Mouse (Mus musculus) liver, embryonic 14.5 days (tissue): ENCODE results near the gene Herc2. TPM values are rescaled to one million over a fixed set of nuclear protein-coding genes. Genes with fewer than 3 reads are reported as not detected.

Experiments
- ATAC-seq: fragments of 200-750 bp; cut with Nextera tagmentation; 2 replicates; pipeline ENCODE4 v1.8.0; 2017; ENCODE audit warnings: moderate number of reproducible peaks, mild to moderate bottlenecking, moderate library complexity; ENCODE audit not compliant: insufficient read depth
- DNase-seq, 3 experiments: peaks; one replicate each; pipeline ENCODE4 v3.0.0-alpha.2; 2012 to 2013; ENCODE audit warnings: low read depth in 3 of 3, low spot score in 3 of 3
- H3K27ac ChIP-seq: fragments of 300-500 bp; sonication (generic); 2 replicates; pipeline ENCODE4 v1.5.1; 2014; ENCODE audit warnings: moderate library complexity, mild to moderate bottlenecking, control low read depth, inconsistent platforms
- H3K27me3 ChIP-seq: fragments of 300-500 bp; sonication (generic); 2 replicates; pipeline ENCODE4 v1.6.1; 2014; ENCODE audit warnings: mild to moderate bottlenecking, low read length, moderate library complexity; ENCODE audit not compliant: control insufficient read depth, insufficient read depth
- H3K36me3 ChIP-seq: fragments of 300-500 bp; sonication (generic); replicated peaks from 2 replicates; pipeline ENCODE4 v1.6.1; 2014; ENCODE audit warnings: low read depth; ENCODE audit not compliant: control insufficient read depth, insufficient read depth
- H3K4me1 ChIP-seq, 2 experiments: fragments of 200-500 bp in 1 of 2; fragments of 300-500 bp in 1 of 2; sonication (generic) in 1 of 2; replicated peaks; 2 replicates each; pipeline ENCODE4 v1.6.1; 2012 to 2014; ENCODE audit warnings: antibody characterized with exemption in 1 of 2, inconsistent platforms in 1 of 2, low read length in 1 of 2; ENCODE audit not compliant: control insufficient read depth in 2 of 2, insufficient read depth in 2 of 2
- H3K4me2 ChIP-seq: fragments of 300-500 bp; sonication (generic); 2 replicates; pipeline ENCODE4 v1.6.1; 2014; ENCODE audit warnings: low read depth, mild to moderate bottlenecking, control low read depth, moderate library complexity
- H3K4me3 ChIP-seq, 2 experiments: fragments of 200-500 bp in 1 of 2; fragments of 300-500 bp in 1 of 2; sonication (generic) in 1 of 2; 2 replicates each; pipeline ENCODE4 v1.5.1; 2012 to 2014; ENCODE audit warnings: low read depth in 2 of 2, low read length in 2 of 2, mild to moderate bottlenecking in 2 of 2, control low read depth in 1 of 2, inconsistent platforms in 1 of 2, moderate library complexity in 1 of 2; ENCODE audit not compliant: insufficient read depth in 1 of 2
- H3K9ac ChIP-seq: fragments of 300-500 bp; sonication (generic); replicated peaks from 2 replicates; pipeline ENCODE4 v1.6.1; 2014; ENCODE audit warnings: mild to moderate bottlenecking, control low read depth, moderate library complexity
- H3K9me3 ChIP-seq: fragments of 300-500 bp; sonication (generic); 2 replicates; pipeline ENCODE4 v1.6.1; 2016; ENCODE audit warnings: low read length, mixed read lengths; ENCODE audit not compliant: control insufficient read depth
- CTCF ChIP-seq: IDR thresholded peaks from 2 replicates; pipeline ENCODE4 v1.5.1; 2016; ENCODE audit warnings: antibody characterized with exemption, low read depth, control low read depth
- EP300 ChIP-seq: IDR thresholded peaks from 2 replicates; pipeline ENCODE4 v1.6.1; 2016; ENCODE audit warnings: antibody characterized with exemption, low read depth
- WGBS: fragments of 180-500 bp; shearing (Covaris S2); extraction: QIAGEN DNeasy Blood & Tissue Kit; methylation state at CpG from one replicate; pipeline ENCODE4 v1.1.7; 2014; ENCODE audit not compliant: insufficient replicate concordance; 5-methylcytosine and 5-hydroxymethylcytosine counted together
- polyA plus RNA-seq, 2 experiments: library from polyadenylated mRNA; depleted of rRNA in 1 of 2; stranded (reverse) in 1 of 2; unstranded in 1 of 2; fragments of >200 nt; fragmentation: Nextera tagmentation in 1 of 2; extraction: Ambion mirVana in 1 of 2; gene quantifications; 2 replicates each; pipeline versions ENCODE4 v1.2.1 to v1.2.3; 2012 to 2014

Herc2 gene
- polyA plus RNA-seq, 2 experiments: 8.5 to 12.1 TPM

DNA sequence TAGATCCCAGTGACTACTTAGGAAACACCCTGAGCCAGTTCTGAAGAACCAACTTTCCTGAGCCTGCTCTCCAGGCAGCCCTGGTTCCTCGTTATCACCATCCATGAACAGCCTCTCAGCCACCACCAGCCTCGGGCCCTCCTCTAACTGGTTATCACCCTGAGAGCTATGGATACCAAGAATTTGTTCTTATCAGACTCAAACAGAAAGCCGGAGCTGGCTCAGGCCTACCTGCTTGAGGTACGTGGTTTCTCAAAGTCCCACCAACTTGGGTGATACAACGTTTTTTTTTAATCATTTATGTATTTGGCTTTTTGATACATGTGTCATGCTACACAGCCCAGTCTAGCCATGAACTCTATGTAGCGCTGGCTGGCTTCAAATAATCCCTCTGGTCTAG is 34.8 kb upstream of the Herc2 start:
- no peaks in the 10 kb centered on the region for H3K27me3 ChIP-seq
- H3K4me1 ChIP-seq: peaks cover 42 to 54% of the 10 kb centered on the region in 2 experiments
- H3K36me3 ChIP-seq: no peaks in the 10 kb centered on the region
- peak overlapping the region; percentile 99 for H3K27ac ChIP-seq
- peak overlapping the region; percentile 13 to 38; a peak in 3 of 4 replicates for H3K4me3 ChIP-seq
- H3K4me2 ChIP-seq: peak overlapping the region; percentile 82
- 19% methylated on average over 6 of the region's 6 CpGs for WGBS
- peak overlapping the region; percentile 80 for H3K9ac ChIP-seq
- DNase-seq (peak; percentile 92 to 95 (median 94)), ATAC-seq (peak; percentile 92)
- no peaks in the 10 kb centered on the region for H3K9me3 ChIP-seq
- peak; percentile 99 for TF ChIP-seq EP300
- no peak for TF ChIP-seq CTCF

- no peak for ATAC-seq
- Histone ChIP-seq H3K4me2 (peak overlapping the region; percentile 82), H3K27me3 (no peaks in the 10 kb centered on the region), H3K27ac (peak overlapping the region; percentile 99), H3K4me1 (peaks cover 42 to 55% of the 10 kb centered on the region in 2 experiments), H3K9me3 (no peaks in the 10 kb centered on the region), H3K9ac (peak overlapping the region; percentile 80), H3K36me3 (no peaks in the 10 kb centered on the region), H3K4me3 (peak overlapping the region; percentile 3 to 38; a peak in 3 of 4 replicates)
- no peak for DNase-seq
- 67% methylated on average over 7 of the region's 7 CpGs for WGBS
- no peak for TF ChIP-seq EP300
- TF ChIP-seq CTCF: no peak
Measured at GRCm38 (mm10) chr7:56015837-56016236, 34.2 kb upstream of the Herc2 start.

DNA sequence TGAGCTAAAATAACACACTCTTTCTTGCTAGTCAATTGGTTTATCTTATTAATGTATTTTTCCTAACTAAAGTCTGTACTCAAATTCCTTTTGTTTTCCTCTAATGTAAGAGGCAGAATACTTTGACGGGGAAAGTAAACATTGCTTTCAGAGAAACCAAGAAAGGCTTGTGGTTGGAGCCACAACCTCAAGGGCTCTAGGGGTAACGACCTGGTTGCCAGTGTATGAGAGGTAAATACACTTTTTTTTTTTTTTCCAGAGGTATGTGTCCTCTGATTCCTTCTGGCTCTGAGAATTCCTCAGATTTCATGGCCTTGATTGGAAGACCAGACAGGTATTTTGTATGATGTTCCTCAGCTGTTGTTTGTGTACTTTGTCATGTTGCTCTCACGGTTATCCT is 32.2 kb upstream of the Herc2 start:
- ATAC-seq (no peak), DNase-seq (no peak)
- Histone ChIP-seq H3K36me3 (no peaks in the 10 kb centered on the region), H3K9ac (peak overlapping the region; percentile 81), H3K27me3 (no peaks in the 10 kb centered on the region), H3K27ac (peak overlapping the region; percentile 93), H3K4me1 (peaks cover 42 to 50% of the 10 kb centered on the region in 2 experiments), H3K4me2 (peak overlapping the region; percentile 82), H3K4me3 (peak overlapping the region; percentile 18 to 67; a peak in 3 of 4 replicates), H3K9me3 (no peaks in the 10 kb centered on the region)
- no peak for TF ChIP-seq CTCF
- no peak for TF ChIP-seq EP300
- 50% methylated on average over 3 of the region's 3 CpGs for WGBS

- Histone ChIP-seq H3K4me2 (peak overlapping the region; percentile 82), H3K9me3 (no peaks in the 10 kb centered on the region), H3K4me1 (peaks cover 41 to 48% of the 10 kb centered on the region in 2 experiments), H3K4me3 (peak overlapping the region; percentile 67 to 87), H3K36me3 (no peaks in the 10 kb centered on the region), H3K27me3 (no peaks in the 10 kb centered on the region), H3K27ac (peak overlapping the region; percentile 93), H3K9ac (peak overlapping the region; percentile 81)
- 16% methylated on average over 7 of the region's 7 CpGs for WGBS
- TF ChIP-seq CTCF (no peak), EP300 (0 out of 2 replicates have a peak, but pooled peaks have one; percentile 13)
- ATAC-seq (peak; percentile 4; the same call in 1 of the 2 replicates), DNase-seq (no peak)
Measured at GRCm38 (mm10) chr7:56018446-56018971, 31.5 kb upstream of the Herc2 start.

DNA sequence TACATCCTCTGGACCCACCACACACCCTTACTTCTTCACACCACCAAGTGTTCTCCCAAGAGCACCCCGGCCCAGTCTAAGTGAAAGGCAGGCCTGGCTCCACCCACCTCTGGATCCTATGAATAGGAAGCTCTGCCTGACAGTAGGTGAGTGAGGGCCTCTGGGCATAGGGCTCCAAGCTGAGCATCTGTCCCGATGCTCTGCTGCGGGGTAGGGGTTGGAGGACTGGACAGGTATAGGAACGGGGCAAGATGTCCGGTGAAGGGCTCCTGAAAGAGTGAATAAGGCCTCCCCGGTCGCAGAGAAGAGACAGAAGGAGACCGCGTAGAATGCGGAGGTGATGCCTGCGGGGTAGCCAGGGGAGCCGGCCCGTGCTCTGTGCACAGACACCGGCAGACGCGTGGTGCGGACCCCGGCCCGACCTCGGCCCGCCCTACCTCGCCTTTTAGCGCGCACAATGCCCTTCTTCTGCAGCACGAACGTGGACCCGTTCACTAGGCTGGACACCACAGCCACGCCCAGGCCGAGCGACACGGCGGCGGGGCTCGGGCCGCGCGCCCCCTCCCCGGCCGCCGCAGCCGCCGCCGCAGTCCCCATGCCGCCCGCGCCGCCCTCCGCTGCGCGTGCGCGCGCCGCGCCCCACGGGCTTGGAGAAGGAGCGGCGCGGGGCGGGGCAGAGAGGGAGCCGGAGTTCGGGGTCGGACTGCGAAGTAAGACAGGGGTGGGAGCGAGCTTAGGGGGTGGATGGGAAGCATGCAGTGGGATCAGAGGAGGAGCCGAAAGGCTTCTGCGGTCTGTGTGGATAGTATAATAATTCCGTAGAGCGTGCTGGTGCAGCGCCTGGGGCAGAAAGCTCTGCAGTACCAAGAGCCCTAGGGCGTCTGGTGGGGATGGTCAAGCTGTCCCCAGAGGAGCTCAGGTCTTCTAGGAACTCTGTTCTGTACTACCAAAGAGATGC is 30.7 kb upstream of the Herc2 start:
- peak overlapping the region; percentile 67 to 87 for H3K4me3 ChIP-seq
- H3K4me1 ChIP-seq: peaks cover 39 to 47% of the 10 kb centered on the region in 2 experiments
- peak overlapping the region; percentile 93 for H3K27ac ChIP-seq
- peak overlapping the region; percentile 82 for H3K4me2 ChIP-seq
- DNase-seq (peak; percentile 63 to 65 (median 65)), ATAC-seq (peak; percentile 73)
- TF ChIP-seq EP300 (no peak), CTCF (no peak)
- WGBS: under 1% methylated on average over 71 of the region's 71 CpGs
- H3K9me3 ChIP-seq: no peaks in the 10 kb centered on the region
- H3K36me3 ChIP-seq: no peaks in the 10 kb centered on the region
- H3K27me3 ChIP-seq: no peaks in the 10 kb centered on the region
- H3K9ac ChIP-seq: peak overlapping the region; percentile 81
